Mouse (Mus musculus): ENCODE results near the gene Fnbp4. TPM values are rescaled to one million over a fixed set of nuclear protein-coding genes. Genes with fewer than 3 reads are reported as not detected.

Gene Fnbp4
- polyA plus RNA-seq (2011; ENCODE audit: insufficient read depth, insufficient read length, low replicate concordance, missing spikeins): 55.2 and 86.8 TPM in 2 replicates

DNA sequence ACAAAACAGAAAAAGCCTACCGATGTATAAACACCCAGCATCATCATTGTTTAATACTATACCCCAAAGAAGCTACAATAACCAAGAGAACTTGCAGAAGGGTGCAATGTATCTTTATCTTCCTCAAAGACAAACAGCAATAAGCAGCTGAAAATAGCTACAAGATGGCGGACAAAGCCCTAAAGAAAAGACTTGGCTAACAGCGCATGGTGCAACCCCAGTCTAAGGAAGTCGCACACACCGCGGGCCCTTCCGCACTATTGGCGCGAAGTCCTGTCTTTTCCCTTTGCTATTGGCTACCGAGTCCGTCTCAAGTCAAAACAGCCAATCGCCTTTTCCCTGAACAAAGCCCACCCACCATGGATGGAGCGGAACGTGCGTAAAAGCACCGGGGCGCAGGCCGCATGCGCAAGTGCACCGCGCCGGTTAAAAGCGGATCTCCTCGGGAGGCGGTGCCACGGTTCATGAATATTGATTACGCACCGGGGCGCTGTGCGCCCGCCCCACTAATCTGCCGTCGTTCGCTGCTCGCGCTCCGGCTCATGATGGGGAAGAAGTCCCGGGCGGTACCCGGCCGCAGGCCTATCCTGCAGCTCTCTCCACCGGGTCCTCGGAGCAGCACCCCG is at the start of gene Fnbp4:
Gene Fnbp4 (plus strand): TSS at position 318 of the 626 bp plus-strand sequence.
- Histone ChIP-seq H3K4me3 (replicated peaks; ENCODE audit: control insufficient read depth, low read depth, low read length) (peak within 1 kb of the TSS; percentile 99), H3K27ac (ENCODE audit: control insufficient read depth, insufficient read depth, low read depth, low read length, poor library complexity) (peak within 1 kb of the TSS; percentile 97), H3K4me1 (ENCODE audit: control insufficient read depth, insufficient read depth, low read length) (peaks cover 2% of the 10 kb centered on the region; the same call in 1 of the 2 replicates)
- no peak for TF ChIP-seq CTCF (IDR thresholded peaks at IDR 0.05; ENCODE audit: control insufficient read depth, insufficient read depth, low read length)
- peak; percentile 89 for TF ChIP-seq POLR2A (IDR thresholded peaks at IDR 0.05; ENCODE audit: borderline replicate concordance, control insufficient read depth, low read depth, low read length)
- under 1% methylated on average over 44 of the region's 44 CpGs for WGBS

DNA sequence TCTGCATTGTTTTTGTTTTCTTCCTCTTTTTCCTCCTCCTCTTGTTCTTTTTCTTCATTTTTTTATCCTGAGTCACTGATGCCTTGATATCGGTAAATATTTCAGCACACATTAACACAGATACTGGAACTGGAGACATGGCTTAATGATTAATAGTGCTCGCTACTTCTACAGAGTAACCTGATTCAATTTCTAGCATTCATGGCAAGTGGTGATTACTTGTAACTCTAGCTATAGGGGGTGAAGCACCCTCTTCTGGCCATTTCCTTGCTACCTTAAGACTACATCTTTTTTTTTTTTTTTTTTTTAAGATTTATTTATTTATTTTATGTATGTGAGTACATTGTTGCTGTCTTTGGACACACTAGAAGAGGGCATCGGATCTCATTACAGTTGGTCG is 44.2 kb upstream of the Fnbp4 start:
- WGBS: 88% methylated on average over 4 of the region's 4 CpGs
- H3K27ac ChIP-seq (ENCODE audit: control insufficient read depth, insufficient read depth, low read depth, low read length, poor library complexity): no peak overlapping the region
- TF ChIP-seq CTCF (IDR thresholded peaks at IDR 0.05; ENCODE audit: control insufficient read depth, insufficient read depth, low read length): no peak
- no peak for TF ChIP-seq POLR2A (IDR thresholded peaks at IDR 0.05; ENCODE audit: borderline replicate concordance, control insufficient read depth, low read depth, low read length)
- H3K4me1 ChIP-seq (ENCODE audit: control insufficient read depth, insufficient read depth, low read length): no peaks in the 10 kb centered on the region
- H3K4me3 ChIP-seq (replicated peaks; ENCODE audit: control insufficient read depth, low read depth, low read length): no peak overlapping the region

DNA sequence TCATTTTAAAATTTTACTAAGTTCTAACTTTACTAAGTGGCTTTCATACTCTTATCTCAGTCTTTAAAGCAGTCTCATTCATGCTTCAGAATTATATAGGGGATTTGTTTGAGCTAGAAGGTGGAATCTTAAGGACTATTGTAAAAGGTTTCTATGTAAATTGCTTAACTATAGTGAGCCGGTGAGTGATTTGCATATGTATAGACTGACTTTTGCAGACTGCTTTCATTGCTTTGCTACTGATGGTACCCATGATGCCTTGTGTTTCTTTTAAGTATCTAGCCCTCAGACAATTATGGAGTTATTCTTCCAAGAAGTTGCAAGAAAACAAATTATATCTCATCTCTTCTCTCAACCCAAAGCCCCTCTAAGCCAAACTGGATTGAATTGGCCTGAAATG is 36.6 kb upstream of the Fnbp4 start:
- TF ChIP-seq CTCF (IDR thresholded peaks at IDR 0.05; ENCODE audit: control insufficient read depth, insufficient read depth, low read length) (no peak), POLR2A (IDR thresholded peaks at IDR 0.05; ENCODE audit: borderline replicate concordance, control insufficient read depth, low read depth, low read length) (no peak)
- no peaks in the 10 kb centered on the region for H3K4me1 ChIP-seq (ENCODE audit: control insufficient read depth, insufficient read depth, low read length)
- no peak overlapping the region for H3K4me3 ChIP-seq (replicated peaks; ENCODE audit: control insufficient read depth, low read depth, low read length)
- H3K27ac ChIP-seq (ENCODE audit: control insufficient read depth, insufficient read depth, low read depth, low read length, poor library complexity): no peak overlapping the region
- WGBS: 92% methylated on average over 1 of the region's 1 CpGs

DNA sequence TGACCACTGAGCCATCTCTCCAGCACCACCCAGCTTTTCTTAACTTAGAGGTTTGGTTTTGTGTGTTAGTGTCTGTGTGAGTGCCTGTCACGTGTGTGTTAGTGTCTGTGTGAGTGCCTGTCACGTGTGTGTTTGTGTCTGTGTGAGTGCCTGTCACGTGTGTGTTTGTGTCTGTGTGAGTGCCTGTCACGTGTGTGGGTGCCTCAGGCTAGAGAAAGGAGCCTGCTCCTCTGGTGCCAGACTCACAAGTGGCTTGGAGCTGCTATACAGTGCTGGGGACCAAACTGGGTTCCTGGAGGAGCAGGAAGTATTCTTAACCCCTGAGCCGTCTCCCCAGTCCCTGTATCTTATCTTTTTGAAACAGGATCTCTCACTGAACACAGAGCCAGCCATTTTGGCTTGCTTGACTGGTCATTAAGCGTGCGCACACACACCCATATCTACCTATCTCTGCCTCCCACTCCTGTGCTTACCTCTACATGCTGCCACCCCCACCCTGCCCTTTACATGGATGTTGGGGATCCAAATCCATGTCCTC is 29.5 kb upstream of the Fnbp4 start:
- Histone ChIP-seq H3K4me1 (ENCODE audit: control insufficient read depth, insufficient read depth, low read length) (no peaks in the 10 kb centered on the region; the same call in 1 of the 2 replicates), H3K4me3 (replicated peaks; ENCODE audit: control insufficient read depth, low read depth, low read length) (no peak overlapping the region), H3K27ac (ENCODE audit: control insufficient read depth, insufficient read depth, low read depth, low read length, poor library complexity) (peak overlapping the region; percentile 65)
- 64% methylated on average over 7 of the region's 7 CpGs for WGBS
- TF ChIP-seq CTCF (IDR thresholded peaks at IDR 0.05; ENCODE audit: control insufficient read depth, insufficient read depth, low read length) (no peak), POLR2A (IDR thresholded peaks at IDR 0.05; ENCODE audit: borderline replicate concordance, control insufficient read depth, low read depth, low read length) (no peak)

DNA sequence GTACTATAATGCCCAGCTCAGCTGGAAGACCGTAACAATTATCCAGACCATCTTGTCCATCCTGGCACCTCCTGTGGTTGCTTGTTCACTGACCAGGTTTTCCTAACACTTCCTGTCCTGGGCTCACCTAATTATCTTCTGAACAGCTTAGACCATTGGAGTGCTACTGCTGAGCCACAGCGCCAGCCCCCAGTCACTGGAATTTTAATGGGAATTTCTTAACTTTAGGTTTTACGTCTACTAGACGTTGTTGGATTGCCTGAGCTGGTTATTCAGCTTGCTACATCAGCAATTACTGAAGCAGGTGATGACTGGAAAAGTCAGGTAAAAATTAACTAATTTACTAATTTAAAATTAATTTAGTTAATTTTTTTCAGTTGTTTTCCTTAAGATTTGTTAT is 27.8 kb upstream of the Fnbp4 start:
- Histone ChIP-seq H3K4me3 (replicated peaks; ENCODE audit: control insufficient read depth, low read depth, low read length) (no peak overlapping the region), H3K27ac (ENCODE audit: control insufficient read depth, insufficient read depth, low read depth, low read length, poor library complexity) (no peak overlapping the region), H3K4me1 (ENCODE audit: control insufficient read depth, insufficient read depth, low read length) (no peaks in the 10 kb centered on the region; the same call in 1 of the 2 replicates)
- WGBS: 94% methylated on average over 4 of the region's 4 CpGs
- TF ChIP-seq CTCF (IDR thresholded peaks at IDR 0.05; ENCODE audit: control insufficient read depth, insufficient read depth, low read length): no peak
- no peak for TF ChIP-seq POLR2A (IDR thresholded peaks at IDR 0.05; ENCODE audit: borderline replicate concordance, control insufficient read depth, low read depth, low read length)

DNA sequence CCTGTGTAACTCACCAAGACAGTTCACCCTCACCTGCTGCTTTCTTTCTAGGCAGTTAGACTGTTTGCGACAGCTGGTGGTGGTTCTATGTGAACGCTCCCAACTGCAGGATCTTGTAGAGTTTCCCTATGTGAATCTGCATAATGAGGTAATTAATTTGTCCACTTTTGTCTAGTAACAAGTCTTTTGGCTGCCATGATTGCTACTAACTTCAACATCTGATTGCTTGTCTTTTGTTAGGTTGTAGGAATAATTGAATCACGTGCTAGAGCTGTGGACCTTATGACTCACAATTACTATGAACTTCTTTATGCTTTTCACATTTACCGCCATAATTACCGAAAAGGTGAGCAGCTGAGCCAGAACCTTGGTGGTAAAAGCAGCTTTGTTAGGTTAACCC is 27.2 kb upstream of the Fnbp4 start:
- WGBS: 95% methylated on average over 5 of the region's 5 CpGs
- no peak for TF ChIP-seq POLR2A (IDR thresholded peaks at IDR 0.05; ENCODE audit: borderline replicate concordance, control insufficient read depth, low read depth, low read length)
- no peak for TF ChIP-seq CTCF (IDR thresholded peaks at IDR 0.05; ENCODE audit: control insufficient read depth, insufficient read depth, low read length)

DNA sequence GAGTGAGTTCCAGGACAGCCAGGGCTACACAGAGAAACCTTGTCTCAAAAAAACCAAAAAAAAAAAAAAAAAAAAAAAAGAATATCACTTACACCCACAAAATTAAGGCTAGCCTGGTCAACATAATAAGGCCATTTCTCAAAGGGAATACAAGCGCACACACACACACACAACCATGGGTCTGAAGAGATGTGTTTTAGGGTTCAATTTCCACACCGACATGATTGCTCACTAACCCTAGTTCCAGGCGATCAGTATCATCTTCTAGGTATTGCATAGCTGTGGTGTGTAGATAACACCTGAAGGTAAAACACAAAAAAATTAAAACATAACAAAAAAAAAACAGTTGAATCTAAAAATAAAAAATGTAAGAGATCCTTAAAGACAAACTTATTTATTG is 18.4 kb upstream of the Fnbp4 start:
- Histone ChIP-seq H3K27ac (ENCODE audit: control insufficient read depth, insufficient read depth, low read depth, low read length, poor library complexity) (no peak overlapping the region), H3K4me1 (ENCODE audit: control insufficient read depth, insufficient read depth, low read length) (no peaks in the 10 kb centered on the region), H3K4me3 (replicated peaks; ENCODE audit: control insufficient read depth, low read depth, low read length) (no peak overlapping the region)
- TF ChIP-seq POLR2A (IDR thresholded peaks at IDR 0.05; ENCODE audit: borderline replicate concordance, control insufficient read depth, low read depth, low read length): no peak
- TF ChIP-seq CTCF (IDR thresholded peaks at IDR 0.05; ENCODE audit: control insufficient read depth, insufficient read depth, low read length): no peak
- WGBS: 85% methylated on average over 3 of the region's 3 CpGs

More for the DNA sequence above, 27.2 kb upstream of the Fnbp4 start:
- no peaks in the 10 kb centered on the region; the same call in 1 of the 2 replicates for H3K4me1 ChIP-seq (ENCODE audit: control insufficient read depth, insufficient read depth, low read length)
- H3K4me3 ChIP-seq (replicated peaks; ENCODE audit: control insufficient read depth, low read depth, low read length): no peak overlapping the region
- no peak overlapping the region for H3K27ac ChIP-seq (ENCODE audit: control insufficient read depth, insufficient read depth, low read depth, low read length, poor library complexity)

DNA sequence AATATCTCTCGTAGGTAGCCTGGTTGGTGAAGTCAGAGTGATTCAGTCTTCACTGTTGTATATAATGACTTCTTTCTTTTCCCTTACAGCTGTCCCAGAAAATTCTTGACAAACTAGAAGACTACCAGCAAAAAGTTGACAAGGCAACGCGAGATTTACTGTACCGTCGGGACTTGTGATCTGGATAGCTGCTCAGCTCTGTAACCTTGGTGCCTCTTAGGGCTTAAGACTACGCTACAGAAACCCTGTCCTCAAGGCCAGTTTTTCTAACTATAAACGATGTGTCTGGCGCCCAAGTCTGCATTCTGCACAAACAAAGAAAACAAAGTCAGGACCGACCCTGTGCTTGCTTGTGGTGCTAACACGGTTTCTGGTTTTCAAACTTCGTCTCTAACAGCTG is 9.8 kb upstream of the Fnbp4 start:
- Histone ChIP-seq H3K4me1 (ENCODE audit: control insufficient read depth, insufficient read depth, low read length) (no peaks in the 10 kb centered on the region), H3K4me3 (replicated peaks; ENCODE audit: control insufficient read depth, low read depth, low read length) (no peak overlapping the region), H3K27ac (ENCODE audit: control insufficient read depth, insufficient read depth, low read depth, low read length, poor library complexity) (no peak overlapping the region)
- WGBS: 95% methylated on average over 11 of the region's 11 CpGs
- TF ChIP-seq CTCF (IDR thresholded peaks at IDR 0.05; ENCODE audit: control insufficient read depth, insufficient read depth, low read length) (no peak), POLR2A (IDR thresholded peaks at IDR 0.05; ENCODE audit: borderline replicate concordance, control insufficient read depth, low read depth, low read length) (no peak)
